Mouse (Mus musculus) kidney, embryonic 14.5 days (tissue): ENCODE measurements around the gene Gpam. TPM values are rescaled to one million over a fixed set of nuclear protein-coding genes. Genes with fewer than 3 reads are reported as not detected.

ENCODE experiments used
- ATAC-seq: fragments of 200-750 bp; cut with Nextera tagmentation; 2 replicates; pipeline ENCODE4 v1.8.0; 2017; ENCODE audit warnings: moderate number of reproducible peaks, mild to moderate bottlenecking, moderate TSS enrichment, moderate library complexity; ENCODE audit not compliant: low FRiP score, low TSS enrichment
- H3K27ac ChIP-seq: fragments of 300-500 bp; sonication (generic); 2 replicates; pipeline ENCODE4 v1.5.1; 2014; ENCODE audit warnings: low read depth, mild to moderate bottlenecking, low read length, moderate library complexity, mixed read lengths
- H3K27me3 ChIP-seq: fragments of 300-500 bp; sonication (generic); 2 replicates; pipeline ENCODE4 v1.6.1; 2014; ENCODE audit warnings: mild to moderate bottlenecking, low read length; ENCODE audit not compliant: control insufficient read depth, insufficient read depth
- H3K36me3 ChIP-seq: fragments of 300-500 bp; sonication (generic); 2 replicates; pipeline ENCODE4 v1.6.1; 2014; ENCODE audit warnings: low read length, mixed read lengths; ENCODE audit not compliant: control insufficient read depth, insufficient read depth
- H3K4me1 ChIP-seq: fragments of 300-500 bp; sonication (generic); 2 replicates; pipeline ENCODE4 v1.6.1; 2014; ENCODE audit warnings: low read length, mixed read lengths; ENCODE audit not compliant: control insufficient read depth, insufficient read depth
- H3K4me2 ChIP-seq: fragments of 300-500 bp; sonication (generic); replicated peaks from 2 replicates; pipeline ENCODE4 v1.6.1; 2014; ENCODE audit warnings: low read depth, mild to moderate bottlenecking, low read length
- H3K4me3 ChIP-seq: fragments of 300-500 bp; sonication (generic); 2 replicates; pipeline ENCODE4 v1.5.1; 2014; ENCODE audit warnings: mild to moderate bottlenecking, low read length
- H3K9ac ChIP-seq: fragments of 300-500 bp; sonication (generic); 2 replicates; pipeline ENCODE4 v1.6.1; 2014; ENCODE audit warnings: low read depth, mild to moderate bottlenecking, low read length, moderate library complexity
- H3K9me3 ChIP-seq: fragments of 300-500 bp; sonication (generic); 2 replicates; pipeline ENCODE4 v1.6.1; 2016; ENCODE audit warnings: low read length; ENCODE audit not compliant: control insufficient read depth
- WGBS: fragments of 180-500 bp; shearing (Covaris S2); extraction: QIAGEN DNeasy Blood & Tissue Kit; methylation state at CpG from one replicate; pipeline ENCODE4 v1.1.7; 2014; 5-methylcytosine and 5-hydroxymethylcytosine counted together
- polyA plus RNA-seq: library from polyadenylated mRNA; unstranded; fragments of >200 nt; fragmentation: Nextera tagmentation; extraction: Ambion mirVana; gene quantifications from 2 replicates; pipeline ENCODE4 v1.2.1, GENCODE M21; 2014

The Gpam gene
- polyA plus RNA-seq, 1 experiment from 2014 or later, result 22.2 TPM

DNA sequence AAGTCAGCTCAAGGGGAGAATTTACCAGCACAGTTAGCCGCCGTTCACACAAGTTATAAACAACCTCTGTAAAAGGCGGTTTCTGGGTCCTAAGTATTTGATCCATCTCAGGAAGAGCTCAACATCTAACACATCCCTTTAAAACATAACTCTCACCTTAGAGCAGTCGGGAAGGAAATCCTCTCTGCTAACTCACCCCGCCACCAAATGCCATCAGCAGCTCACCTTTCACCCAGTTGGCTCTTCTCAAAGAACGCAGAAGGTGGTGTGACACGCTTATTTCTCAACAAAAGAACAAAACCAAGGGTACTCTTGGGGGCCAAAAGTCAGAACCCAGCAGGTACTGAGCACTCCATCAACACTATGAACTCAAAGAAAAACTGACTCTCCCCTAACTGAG lies 31.5 kb downstream of the Gpam start:
- whole genome bisulfite sequencing, result 91% methylated on average over 7 of the region's 7 CpGs
- Histone ChIP-seq H3K9ac (no peak overlapping the region), H3K27me3 (no peaks in the 10 kb centered on the region), H3K36me3 (peaks cover 33% of the 10 kb centered on the region), H3K4me2 (no peak overlapping the region), H3K4me1 (peaks cover 10% of the 10 kb centered on the region), H3K9me3 (no peaks in the 10 kb centered on the region), H3K4me3 (no peak overlapping the region), H3K27ac (no peak overlapping the region)
- ATAC-seq, result no peak

DNA sequence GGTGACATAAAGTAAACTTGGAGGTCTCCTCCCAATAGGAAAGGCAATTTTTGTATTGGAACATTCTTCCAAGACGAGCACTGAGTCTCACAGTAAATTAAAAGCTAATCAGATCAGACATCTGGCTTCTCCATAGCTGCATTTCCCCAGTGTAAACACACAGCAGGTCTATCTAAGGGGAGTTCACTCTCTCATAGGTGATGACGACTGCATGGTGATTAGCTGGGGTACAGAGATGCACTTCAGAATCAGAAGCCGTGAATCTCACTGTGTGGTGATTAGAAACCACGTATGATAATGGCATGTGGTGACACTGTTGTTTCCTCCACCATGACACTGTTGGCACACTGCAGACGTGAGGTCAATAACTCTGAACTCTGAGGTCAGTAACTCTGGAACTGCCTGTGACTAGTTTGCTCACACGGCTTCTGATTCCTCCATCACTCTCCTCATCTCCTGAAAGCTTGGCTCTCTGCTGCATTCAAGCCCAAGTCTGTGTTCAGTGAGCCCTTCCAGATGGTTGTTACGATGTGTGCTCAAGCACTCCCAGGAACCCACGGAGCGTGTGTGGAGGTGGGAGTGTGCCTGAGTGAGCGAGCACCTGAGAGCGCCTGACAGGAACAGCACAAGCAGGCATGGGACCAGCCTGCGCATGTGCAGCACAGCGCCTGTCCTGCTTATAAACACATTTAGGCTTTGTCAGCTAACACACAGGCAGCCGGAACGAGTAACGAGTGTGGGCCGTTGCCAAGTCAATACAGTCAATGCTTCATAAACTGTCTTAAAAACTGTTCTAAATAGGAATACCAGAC lies 35.2 kb downstream of the Gpam start:
- ATAC-seq, result no peak
- no peaks in the 10 kb centered on the region for H3K9me3 ChIP-seq
- H3K27me3 ChIP-seq, result no peaks in the 10 kb centered on the region
- no peaks in the 10 kb centered on the region for H3K4me1 ChIP-seq
- H3K4me2 ChIP-seq, result no peak overlapping the region
- no peak overlapping the region for H3K27ac ChIP-seq
- H3K4me3 ChIP-seq, result no peak overlapping the region
- H3K36me3 ChIP-seq, result peaks cover 69% of the 10 kb centered on the region
- 78% methylated on average over 17 of the region's 17 CpGs for WGBS
- H3K9ac ChIP-seq, result no peak overlapping the region

DNA sequence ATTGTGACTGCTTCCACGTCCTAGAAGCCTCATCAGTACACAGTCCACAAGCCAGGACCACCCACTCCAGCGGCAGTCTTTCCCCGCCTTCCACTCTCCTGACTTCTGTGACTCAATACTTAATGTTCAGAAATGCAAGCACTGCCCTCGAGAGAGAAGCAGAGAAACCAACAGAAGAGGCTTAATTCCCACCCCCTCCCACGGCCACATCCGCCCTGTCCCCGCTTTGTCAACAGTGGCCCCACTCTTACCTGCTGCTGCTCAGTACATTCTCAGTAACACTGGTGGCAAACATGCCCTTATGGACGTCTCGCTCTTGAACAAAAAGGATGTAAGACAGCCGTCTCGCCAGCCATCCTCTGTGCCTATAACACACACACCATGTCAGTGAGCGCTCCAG lies 36.2 kb downstream of the Gpam start:
- WGBS, result 88% methylated on average over 12 of the region's 12 CpGs
- ATAC-seq, result no peak
- Histone ChIP-seq H3K36me3 (peaks cover 75% of the 10 kb centered on the region), H3K4me1 (no peaks in the 10 kb centered on the region), H3K27me3 (no peaks in the 10 kb centered on the region), H3K9me3 (no peaks in the 10 kb centered on the region), H3K27ac (no peak overlapping the region), H3K4me3 (no peak overlapping the region), H3K4me2 (no peak overlapping the region), H3K9ac (no peak overlapping the region)

DNA sequence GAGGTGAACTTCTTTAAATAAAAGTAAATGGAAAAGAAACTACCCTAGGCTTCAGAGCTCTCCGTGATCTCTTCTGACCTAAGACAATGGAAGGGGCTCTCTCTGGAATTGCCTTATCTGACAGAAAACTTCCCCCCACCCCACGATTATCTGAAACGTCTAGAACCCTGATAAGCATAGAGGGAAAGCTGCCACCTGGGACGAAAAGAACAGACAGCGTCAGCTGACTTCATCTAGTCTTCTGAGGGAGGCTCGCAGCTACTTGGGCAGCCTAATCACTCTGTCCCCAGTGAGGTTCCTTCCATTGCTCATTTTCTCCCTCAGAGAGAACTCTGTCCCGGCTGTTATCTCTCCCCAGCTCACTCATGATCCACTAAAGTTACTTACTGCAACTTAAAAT lies 36.9 kb downstream of the Gpam start:
- Histone ChIP-seq H3K36me3 (peaks cover 73% of the 10 kb centered on the region), H3K4me3 (no peak overlapping the region), H3K4me2 (no peak overlapping the region), H3K4me1 (no peaks in the 10 kb centered on the region), H3K9ac (no peak overlapping the region), H3K9me3 (no peaks in the 10 kb centered on the region), H3K27me3 (no peaks in the 10 kb centered on the region), H3K27ac (no peak overlapping the region)
- 96% methylated on average over 7 of the region's 7 CpGs for WGBS
- no peak for ATAC-seq

DNA sequence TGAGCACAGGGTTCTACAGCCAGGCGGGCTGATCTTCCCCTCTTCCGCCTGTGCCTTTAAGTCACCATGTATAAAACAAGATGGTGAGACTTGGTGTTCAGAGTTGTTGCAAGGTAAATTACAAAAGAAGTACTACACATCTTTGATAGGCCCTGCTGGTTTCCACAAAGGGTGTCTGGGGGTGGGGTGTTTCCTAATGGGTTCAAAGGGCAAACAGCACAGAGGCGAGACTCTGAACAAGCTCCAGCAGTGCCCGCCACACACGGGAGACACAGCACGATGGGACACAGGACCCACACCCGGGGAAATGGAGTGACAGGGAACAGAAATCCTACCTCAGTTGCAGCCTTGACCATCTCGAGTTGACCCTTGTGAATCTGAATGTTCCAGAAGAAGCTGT lies 39.3 kb downstream of the Gpam start:
- Histone ChIP-seq H3K27me3 (no peaks in the 10 kb centered on the region), H3K4me3 (no peak overlapping the region), H3K9me3 (no peaks in the 10 kb centered on the region), H3K36me3 (peaks cover 83% of the 10 kb centered on the region), H3K9ac (no peak overlapping the region), H3K4me1 (no peaks in the 10 kb centered on the region), H3K27ac (no peak overlapping the region), H3K4me2 (no peak overlapping the region)
- no peak for ATAC-seq
- WGBS, result 88% methylated on average over 8 of the region's 8 CpGs

DNA sequence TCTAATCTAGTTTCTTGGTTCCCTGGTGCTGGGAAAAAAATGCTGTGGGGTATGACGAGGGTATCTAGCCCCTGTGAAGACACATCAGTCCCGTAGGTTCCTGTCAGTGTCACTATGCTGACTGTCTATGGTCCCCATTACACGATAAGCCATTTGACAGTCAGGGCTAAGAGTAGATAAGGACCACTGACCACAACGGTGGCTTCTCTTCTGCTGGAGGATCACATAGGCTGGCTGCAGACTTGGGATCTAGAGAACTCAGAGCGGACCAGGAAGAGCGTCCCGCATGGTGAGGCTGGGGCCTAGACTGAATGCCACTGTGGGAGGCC lies 41.2 kb downstream of the Gpam start:
- no peak for ATAC-seq
- H3K4me1 ChIP-seq, result no peaks in the 10 kb centered on the region
- no peak overlapping the region for H3K4me2 ChIP-seq
- no peak overlapping the region for H3K4me3 ChIP-seq
- H3K27ac ChIP-seq, result no peak overlapping the region
- WGBS, result 94% methylated on average over 7 of the region's 7 CpGs
- peaks cover 91% of the 10 kb centered on the region for H3K36me3 ChIP-seq
- no peaks in the 10 kb centered on the region for H3K9me3 ChIP-seq
- H3K9ac ChIP-seq, result no peak overlapping the region
- no peaks in the 10 kb centered on the region for H3K27me3 ChIP-seq

DNA sequence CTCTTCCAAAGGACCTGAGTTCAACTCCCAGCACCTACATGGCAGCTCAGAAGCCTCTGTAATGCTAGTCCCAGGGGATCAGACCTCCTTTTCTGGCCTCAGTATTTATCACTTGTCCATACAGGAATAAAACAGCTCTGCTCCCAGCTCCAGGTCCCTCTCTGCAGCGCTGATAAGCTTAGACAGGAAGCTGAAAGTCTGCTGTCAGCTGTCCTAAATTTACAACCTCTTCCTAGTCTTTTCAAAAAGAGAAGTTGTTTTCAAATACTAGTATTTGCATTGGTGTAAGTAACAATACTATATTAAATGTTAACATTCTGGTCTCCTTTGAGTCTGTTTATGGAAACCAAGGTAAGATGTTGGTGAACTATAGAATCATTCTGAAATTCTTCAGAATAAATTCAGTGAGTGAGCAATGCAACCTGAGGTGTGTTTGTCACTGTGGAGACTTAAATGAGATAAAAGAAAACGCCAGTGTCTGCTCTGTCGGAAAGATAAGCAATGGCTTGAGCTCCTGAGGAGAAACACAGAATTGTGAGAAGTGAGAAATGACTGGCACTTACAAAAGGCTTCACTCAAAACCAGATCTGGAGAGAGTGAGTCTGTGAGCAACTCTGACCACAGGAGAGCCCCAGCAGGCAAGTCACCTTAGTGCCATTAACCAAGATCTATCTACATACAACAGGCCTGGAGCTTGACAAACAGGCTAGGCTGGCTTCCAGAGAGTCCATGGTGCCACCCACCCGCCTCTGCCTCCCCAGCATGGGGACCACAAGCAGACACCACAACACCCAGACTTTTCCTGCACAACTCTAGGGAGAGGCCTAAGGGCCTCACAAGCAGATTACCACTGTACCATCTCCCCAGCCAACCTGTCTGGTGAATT lies 41.8 kb downstream of the Gpam start:
- ATAC-seq, result no peak
- Histone ChIP-seq H3K27me3 (no peaks in the 10 kb centered on the region), H3K4me3 (no peak overlapping the region), H3K36me3 (peaks cover 90% of the 10 kb centered on the region), H3K9me3 (no peaks in the 10 kb centered on the region), H3K27ac (no peak overlapping the region), H3K9ac (no peak overlapping the region), H3K4me1 (no peaks in the 10 kb centered on the region), H3K4me2 (no peak overlapping the region)
- WGBS, result 83% methylated on average over 4 of the region's 4 CpGs

DNA sequence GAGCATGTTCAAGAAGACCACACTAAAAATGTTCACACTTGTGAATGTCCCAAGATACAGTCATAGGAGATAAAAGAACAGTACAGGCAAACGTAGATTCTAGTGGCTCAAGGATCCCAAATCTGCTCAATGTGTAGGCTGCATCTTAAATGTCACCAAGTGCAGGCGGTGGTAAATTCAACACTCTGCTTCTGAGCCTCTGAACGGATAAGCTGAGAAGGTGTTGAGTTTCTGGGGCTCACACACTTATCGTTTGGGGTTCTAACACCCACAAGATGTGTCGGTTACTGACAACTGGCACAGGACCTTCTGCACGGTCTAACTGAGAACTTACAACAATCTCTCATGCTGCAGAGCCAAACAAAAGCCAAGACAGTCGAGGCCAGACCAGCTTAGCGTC lies 50.2 kb downstream of the Gpam start:
- WGBS, result 84% methylated on average over 8 of the region's 8 CpGs

DNA sequence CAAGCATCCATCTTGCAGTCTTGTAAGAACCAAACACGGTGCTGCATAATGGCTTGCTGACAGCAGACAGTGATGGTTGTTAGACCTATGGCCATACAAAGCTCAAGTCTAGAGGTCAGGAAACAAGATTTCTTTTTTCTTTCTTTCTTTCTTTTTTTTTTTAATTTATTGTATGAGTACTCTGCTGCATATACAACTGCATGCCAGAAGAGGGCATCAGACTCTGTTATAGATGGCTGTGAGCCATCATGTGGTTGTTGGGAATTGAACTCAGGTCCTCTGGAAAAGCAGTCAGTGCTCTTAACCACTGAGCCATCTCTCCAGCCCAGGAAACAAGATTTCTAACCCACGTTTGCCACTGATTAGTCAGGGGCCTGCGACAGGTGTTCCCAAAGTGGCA lies 54.0 kb downstream of the Gpam start:
- Histone ChIP-seq H3K4me2 (no peak overlapping the region), H3K4me3 (no peak overlapping the region), H3K36me3 (peaks cover 86% of the 10 kb centered on the region), H3K27ac (no peak overlapping the region), H3K9ac (no peak overlapping the region), H3K27me3 (no peaks in the 10 kb centered on the region), H3K9me3 (no peaks in the 10 kb centered on the region), H3K4me1 (no peaks in the 10 kb centered on the region)
- ATAC-seq, result no peak
- WGBS, result 91% methylated on average over 3 of the region's 3 CpGs

More for the DNA sequence above, 50.2 kb downstream of the Gpam start:
- H3K4me3 ChIP-seq, result no peak overlapping the region
- H3K9me3 ChIP-seq, result no peaks in the 10 kb centered on the region
- no peak for ATAC-seq
- no peak overlapping the region for H3K9ac ChIP-seq
- H3K36me3 ChIP-seq, result peaks cover 88% of the 10 kb centered on the region
- no peaks in the 10 kb centered on the region for H3K27me3 ChIP-seq
- H3K4me2 ChIP-seq, result no peak overlapping the region
- no peak overlapping the region for H3K27ac ChIP-seq
- no peaks in the 10 kb centered on the region for H3K4me1 ChIP-seq
